Mouse (Mus musculus) cerebellum, adult 2 months (tissue): ENCODE results near the gene Nyap2. TPM values are rescaled to one million over a fixed set of nuclear protein-coding genes. Genes with fewer than 3 reads are reported as not detected.

ENCODE experiments used
- DNase-seq, 2 experiments: peaks; one replicate each; pipeline ENCODE4 v3.0.0; 2021
- H3K27ac ChIP-seq: fragments of 200-500 bp; 2 replicates; pipeline ENCODE4 v1.5.1; 2012; ENCODE audit warnings: low read length, control low read depth, inconsistent platforms; ENCODE audit not compliant: insufficient read depth
- H3K27me3 ChIP-seq: fragments of 200-500 bp; 2 replicates; pipeline ENCODE4 v1.6.1; 2012; ENCODE audit warnings: inconsistent platforms, mild to moderate bottlenecking, low read length, moderate library complexity; ENCODE audit not compliant: control insufficient read depth, insufficient read depth
- H3K4me1 ChIP-seq: fragments of 200-500 bp; 2 replicates; pipeline ENCODE4 v1.6.1; 2011; ENCODE audit warnings: low read length; ENCODE audit not compliant: control insufficient read depth, insufficient read depth
- H3K4me3 ChIP-seq: fragments of 200-500 bp; replicated peaks from 2 replicates; pipeline ENCODE3; 2011; ENCODE audit warnings: mild to moderate bottlenecking, low read depth, low read length, control low read depth; ENCODE audit not compliant: insufficient read depth
- CTCF ChIP-seq: fragments of 200-500 bp; IDR thresholded peaks from 2 replicates; pipeline ENCODE4 v1.5.1; 2011; ENCODE audit warnings: low read depth, mild to moderate bottlenecking, control low read depth, low read length, moderate library complexity, borderline replicate concordance; ENCODE audit not compliant: insufficient read depth
- POLR2A ChIP-seq: fragments of 200-500 bp; IDR thresholded peaks from 2 replicates; pipeline ENCODE4 v1.6.1; 2011; ENCODE audit warnings: low read length, control low read depth, borderline replicate concordance; ENCODE audit not compliant: insufficient read depth
- WGBS: fragments of 180-500 bp; shearing (Covaris S2); methylation state at CpG from one replicate; pipeline ENCODE4 v1.1.7; 2018; 5-methylcytosine and 5-hydroxymethylcytosine counted together
- polyA plus RNA-seq: library from polyadenylated mRNA; depleted of rRNA; stranded (reverse); fragments of >200 nt; gene quantifications from 2 replicates; pipeline ENCODE4 v1.2.3, GENCODE M21; 2012

Nyap2 gene
- polyA plus RNA-seq, 1 experiment = 9.0 TPM

DNA sequence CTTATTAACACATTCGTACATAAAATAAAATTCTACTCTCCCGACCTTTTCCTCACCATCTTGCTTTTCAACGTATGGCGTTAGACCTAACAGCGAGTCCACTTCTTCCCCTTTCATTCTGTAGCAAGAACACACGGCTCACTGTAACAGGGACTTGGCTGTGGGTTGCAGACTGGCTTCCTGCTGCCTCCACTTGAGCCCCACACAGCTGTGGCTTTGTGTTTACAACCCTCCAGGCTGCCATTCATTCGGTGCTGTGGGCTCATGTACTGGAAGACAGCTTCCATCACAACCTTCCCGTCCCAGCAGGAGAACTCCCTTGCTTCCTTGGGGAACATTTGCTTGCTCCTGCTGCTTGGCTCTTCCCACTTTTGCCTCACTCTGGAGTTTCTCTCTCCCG lies 204.2 kb downstream of the Nyap2 start:
- Histone ChIP-seq H3K4me1 (no peaks in the 10 kb centered on the region), H3K27ac (no peak overlapping the region), H3K4me3 (no peak overlapping the region), H3K27me3 (no peaks in the 10 kb centered on the region)
- TF ChIP-seq CTCF = no peak
- TF ChIP-seq POLR2A = no peak
- DNase-seq = no peak
- 24% methylated on average over 9 of the region's 9 CpGs for WGBS

DNA sequence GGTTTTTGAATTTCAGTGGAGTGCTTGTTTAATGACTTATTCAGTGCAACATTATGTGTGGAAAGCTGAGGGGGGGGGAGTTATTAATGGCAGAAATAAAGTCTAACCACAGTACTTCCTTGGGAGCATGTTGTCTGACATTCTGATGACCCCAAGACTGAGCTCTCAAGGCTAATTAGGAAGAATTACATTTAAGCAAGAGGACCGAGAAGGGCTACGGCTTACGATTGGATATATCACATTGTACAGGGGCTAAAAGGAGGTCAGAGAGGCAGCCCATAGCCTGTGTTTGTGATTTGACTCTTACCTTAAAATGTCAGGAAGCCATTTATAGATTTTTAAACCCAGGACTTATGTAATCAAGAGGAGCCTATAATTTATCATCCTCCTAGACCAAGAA lies 208.9 kb downstream of the Nyap2 start:
- Histone ChIP-seq H3K27me3 (no peaks in the 10 kb centered on the region), H3K4me1 (no peaks in the 10 kb centered on the region), H3K27ac (no peak overlapping the region), H3K4me3 (no peak overlapping the region)
- TF ChIP-seq POLR2A (no peak), CTCF (no peak)
- WGBS = 95% methylated on average over 3 of the region's 3 CpGs
- DNase-seq = no peak

DNA sequence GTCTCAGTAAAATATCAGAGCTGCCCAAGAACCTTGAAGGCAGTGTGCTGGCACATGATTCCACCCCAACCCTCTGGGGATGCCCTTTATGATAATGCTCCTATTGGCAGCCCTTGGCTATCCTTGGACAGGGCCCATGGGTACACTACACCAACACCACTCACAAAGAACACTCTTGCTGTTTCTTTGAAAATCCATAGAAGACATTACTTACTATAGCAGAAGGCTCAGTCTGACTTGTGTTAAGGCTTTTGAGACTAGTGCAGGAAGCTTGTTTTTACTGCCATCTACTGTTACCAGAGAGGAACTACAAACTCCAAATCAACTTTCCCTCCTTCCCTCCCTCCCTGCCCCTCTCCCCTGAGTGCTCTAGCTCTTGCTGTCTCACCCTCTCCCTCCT lies 210.3 kb downstream of the Nyap2 start:
- Histone ChIP-seq H3K27ac (no peak overlapping the region), H3K27me3 (no peaks in the 10 kb centered on the region), H3K4me3 (no peak overlapping the region), H3K4me1 (no peaks in the 10 kb centered on the region)
- peak; percentile 23 to 42 for DNase-seq
- TF ChIP-seq CTCF (peak; percentile 67), POLR2A (no peak)

DNA sequence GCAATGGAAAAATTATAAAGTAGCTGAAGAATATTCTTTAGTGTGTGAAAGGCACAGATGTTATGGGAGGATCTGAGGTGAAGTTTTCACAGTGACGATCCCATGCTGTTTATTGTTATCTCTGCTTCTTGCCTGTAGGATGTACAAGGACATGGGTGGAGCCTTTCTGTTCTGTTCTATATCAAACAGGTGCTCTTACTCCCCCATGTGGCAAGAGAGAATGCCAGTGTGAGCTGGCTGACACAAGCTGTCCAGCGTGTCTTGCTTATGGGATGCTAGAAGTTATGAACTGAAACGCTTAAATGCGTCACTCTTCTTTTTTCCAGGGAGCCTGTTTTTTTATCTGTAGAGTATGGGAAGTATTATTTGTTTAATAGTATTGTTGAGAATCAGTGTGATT lies 224.0 kb downstream of the Nyap2 start:
- Histone ChIP-seq H3K4me1 (peaks cover 4% of the 10 kb centered on the region; the same call in 1 of the 2 replicates), H3K4me3 (no peak overlapping the region), H3K27ac (no peak overlapping the region), H3K27me3 (no peaks in the 10 kb centered on the region)
- 36% methylated on average over 4 of the region's 4 CpGs for WGBS
- TF ChIP-seq POLR2A = no peak
- peak; percentile 59 for TF ChIP-seq CTCF
- DNase-seq = peak in 1 of 2 experiments; percentile 59

DNA sequence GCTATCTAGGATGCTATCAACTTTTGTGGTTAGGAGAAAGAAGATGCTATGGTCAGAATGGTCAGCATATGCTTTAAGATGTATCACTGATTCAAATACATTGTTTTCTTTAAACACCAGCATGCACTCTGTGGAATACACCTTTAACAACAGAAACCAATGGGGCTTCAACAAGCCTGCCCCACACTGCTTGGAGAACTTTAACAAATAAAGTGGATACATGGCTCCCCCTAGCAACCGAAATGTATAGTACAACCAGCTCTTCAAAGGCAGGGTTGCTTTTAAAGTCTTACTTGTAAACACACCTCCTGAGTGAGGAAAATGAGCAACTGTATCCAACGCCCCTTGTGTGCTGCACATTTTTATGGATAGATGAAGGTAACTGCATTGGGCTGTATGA lies 224.9 kb downstream of the Nyap2 start:
- 22% methylated on average over 2 of the region's 2 CpGs for WGBS
- TF ChIP-seq CTCF = peak; percentile 6; the same call in 1 of the 2 replicates
- TF ChIP-seq POLR2A = no peak

DNA sequence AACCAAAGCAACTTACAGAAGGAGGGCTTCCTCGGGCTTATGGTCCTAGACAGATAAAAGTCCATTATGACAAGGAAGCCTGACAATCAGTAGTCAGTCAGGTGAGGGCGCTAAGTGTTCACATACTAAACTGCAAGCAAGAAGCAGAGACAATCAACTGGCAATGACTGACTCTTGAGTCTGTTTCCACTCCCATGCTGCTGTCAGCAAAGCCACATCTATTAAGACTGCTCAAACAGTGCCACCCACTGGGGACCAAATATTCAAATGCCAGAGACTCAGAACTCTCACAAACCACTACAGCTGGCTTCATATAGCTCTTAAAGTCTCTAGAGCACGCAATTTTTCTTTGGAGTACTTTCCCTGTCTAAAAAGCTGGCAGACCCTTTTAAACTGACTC lies 226.6 kb downstream of the Nyap2 start:
- TF ChIP-seq POLR2A (no peak), CTCF (no peak)

More for the DNA sequence above, 224.9 kb downstream of the Nyap2 start:
- Histone ChIP-seq H3K27ac (no peak overlapping the region), H3K4me1 (peaks cover 4% of the 10 kb centered on the region; the same call in 1 of the 2 replicates), H3K4me3 (no peak overlapping the region), H3K27me3 (no peaks in the 10 kb centered on the region)
- DNase-seq = peak; percentile 25 to 33

DNA sequence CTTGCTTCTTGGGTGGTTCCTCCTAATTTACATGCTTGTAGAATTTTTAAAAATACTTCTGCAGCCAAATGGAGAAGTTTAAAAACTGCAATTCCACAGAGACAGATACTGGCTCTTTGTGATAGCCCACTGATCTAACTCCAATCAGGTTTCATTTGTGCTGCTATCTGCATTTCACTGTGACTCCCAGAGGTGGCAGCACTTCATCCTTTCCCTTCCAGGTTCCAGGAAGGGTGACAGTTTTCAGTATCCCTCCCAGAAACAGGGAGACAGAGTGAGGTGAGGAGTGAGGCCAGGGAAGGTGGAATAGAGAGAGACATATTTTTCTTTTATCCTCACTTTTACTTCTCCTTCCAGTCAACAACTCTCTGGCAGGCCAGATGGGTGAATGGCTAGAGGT lies 230.7 kb downstream of the Nyap2 start:
- H3K4me3 ChIP-seq = no peak overlapping the region
- no peak for TF ChIP-seq POLR2A
- TF ChIP-seq CTCF = peak; percentile 9; the same call in 1 of the 2 replicates
- no peaks in the 10 kb centered on the region for H3K27me3 ChIP-seq
- no peak overlapping the region for H3K27ac ChIP-seq
- H3K4me1 ChIP-seq = no peaks in the 10 kb centered on the region
- no peak for DNase-seq

More for the DNA sequence above, 226.6 kb downstream of the Nyap2 start:
- Histone ChIP-seq H3K4me1 (no peaks in the 10 kb centered on the region), H3K27me3 (no peaks in the 10 kb centered on the region), H3K27ac (no peak overlapping the region), H3K4me3 (no peak overlapping the region)
- no peak for DNase-seq
- 57% methylated on average over 3 of the region's 3 CpGs for WGBS

DNA sequence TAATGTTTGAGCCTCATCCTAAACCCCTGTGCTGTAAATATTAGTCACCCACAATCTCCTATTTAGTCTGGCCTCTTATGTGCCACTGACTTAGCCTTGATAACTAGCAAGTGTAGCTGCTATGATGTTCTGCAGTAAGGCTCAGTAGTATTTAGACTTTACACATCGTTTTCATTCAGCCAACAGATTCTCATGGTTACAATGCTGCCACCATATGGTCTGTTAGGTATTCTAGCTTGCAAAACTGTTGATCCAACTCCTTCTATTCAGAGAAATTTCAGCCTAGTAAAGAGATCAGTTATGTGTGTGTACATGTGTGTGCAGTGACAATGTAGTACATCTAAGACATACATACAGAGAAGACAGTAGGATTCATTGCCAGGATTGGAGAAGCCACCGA lies 231.2 kb downstream of the Nyap2 start:
- DNase-seq = no peak
- no peak overlapping the region for H3K4me3 ChIP-seq
- H3K4me1 ChIP-seq = no peaks in the 10 kb centered on the region
- TF ChIP-seq POLR2A (no peak), CTCF (no peak)
- no peaks in the 10 kb centered on the region for H3K27me3 ChIP-seq
- 50% methylated on average over 2 of the region's 2 CpGs for WGBS
- no peak overlapping the region for H3K27ac ChIP-seq

DNA sequence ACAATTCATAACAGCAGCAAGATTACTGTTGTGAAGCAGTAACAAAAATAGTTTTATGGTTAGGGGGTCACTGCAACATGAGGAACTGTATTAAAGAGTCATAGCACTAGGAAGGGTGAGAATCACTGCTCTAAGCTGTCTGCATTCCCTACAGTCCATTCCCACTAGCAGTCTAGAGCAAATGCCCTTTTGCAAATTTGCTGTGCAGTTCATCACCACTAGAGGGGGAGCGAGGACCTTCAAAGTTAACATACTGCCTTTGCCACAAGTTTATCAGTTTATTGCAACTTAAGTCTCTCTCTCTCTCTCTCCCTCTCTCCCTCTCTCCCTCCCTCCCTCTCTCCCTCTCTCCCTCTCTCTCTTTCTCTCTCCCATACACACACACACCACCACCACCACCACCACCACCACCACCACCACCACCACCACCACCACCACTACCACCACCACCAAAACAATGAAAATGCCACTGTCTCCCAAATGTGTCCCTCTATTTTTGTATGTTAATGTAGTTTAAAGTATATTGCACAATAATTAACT lies 233.4 kb downstream of the Nyap2 start:
- DNase-seq = peak; percentile 36 to 47
- Histone ChIP-seq H3K27me3 (no peaks in the 10 kb centered on the region), H3K27ac (no peak overlapping the region), H3K4me3 (no peak overlapping the region), H3K4me1 (no peaks in the 10 kb centered on the region)
- TF ChIP-seq POLR2A (no peak), CTCF (peak; percentile 67)
- WGBS = 16% methylated on average over 1 of the region's 1 CpGs
